In the genomic region with DNA sequence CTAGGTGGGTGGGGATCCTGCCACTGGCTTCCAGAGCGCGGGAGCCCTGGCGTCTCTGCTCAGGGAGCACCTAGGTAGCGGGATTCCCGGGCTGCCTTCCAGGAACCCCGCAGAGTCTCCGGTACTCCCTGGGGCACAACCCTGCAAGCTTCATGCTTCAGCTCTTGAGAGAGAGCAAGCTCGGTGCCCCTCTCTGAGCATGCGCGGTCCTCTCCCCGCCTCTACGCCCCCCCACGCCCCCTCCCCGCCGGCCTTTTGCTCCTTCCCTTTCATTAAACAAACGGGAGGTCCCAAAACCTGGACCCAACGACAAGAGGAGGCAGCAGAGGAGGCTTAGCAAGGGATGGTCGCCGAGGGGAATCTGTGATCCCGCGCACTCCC, we compare ENCODE assay signal across 8 mouse cellular contexts. TPM values are rescaled to one million over a fixed set of nuclear protein-coding genes. Genes with fewer than 3 reads are reported as not detected.
DNase-seq lines count a peak whose midpoint lies in the region; ATAC-seq and TF ChIP-seq lines count a peak whose summit lies in the region.

Gene Plppr1 (plus strand): TSS at position 253 of the 381 bp plus-strand sequence.

- no peaks in the 10 kb centered on the region for H3K36me3 ChIP-seq in E14TG2a.4 (ENCODE audit: insufficient read depth, low read length)
- no peaks in the 10 kb centered on the region for H3K36me3 ChIP-seq in embryonic facial prominence, embryonic 13.5 days
- H3K36me3 ChIP-seq in hindbrain, embryonic 15.5 days: no peaks in the 10 kb centered on the region
- H3K36me3 ChIP-seq in neural tube, embryonic 13.5 days: no peaks in the 10 kb centered on the region

- intact Hi-C loops in left cerebral cortex, postnatal 14 days (cut with DNase I): loop anchor here (5.0 kb wide), 1 partner anchor 282 kb away; no protein-coding TSS in a partner anchor

- H3K9me3 ChIP-seq in E14TG2a.4 (ENCODE audit: low read length): peaks cover 7% of the 10 kb centered on the region; the same call in 1 of the 2 replicates
- H3K9me3 ChIP-seq in embryonic facial prominence, embryonic 13.5 days: no peaks in the 10 kb centered on the region
- no peaks in the 10 kb centered on the region for H3K9me3 ChIP-seq in hindbrain, embryonic 15.5 days
- no peaks in the 10 kb centered on the region for H3K9me3 ChIP-seq in neural tube, embryonic 13.5 days

- peak within 1 kb of the TSS; percentile 70 for H3K9ac ChIP-seq in embryonic facial prominence, embryonic 13.5 days
- H3K9ac ChIP-seq in hindbrain, embryonic 15.5 days: peak within 1 kb of the TSS; percentile 97
- H3K9ac ChIP-seq in neural tube, embryonic 13.5 days: peak within 1 kb of the TSS; percentile 92

- no peak within 1 kb of the TSS for H3K27ac ChIP-seq in embryonic facial prominence, embryonic 13.5 days
- H3K27ac ChIP-seq in hindbrain, embryonic 15.5 days (replicated peaks): peak within 1 kb of the TSS; percentile 97
- peak within 1 kb of the TSS; percentile 96 for H3K27ac ChIP-seq in neural tube, embryonic 13.5 days (replicated peaks)

- peaks cover 28% of the 10 kb centered on the region for H3K4me1 ChIP-seq in E14TG2a.4 (replicated peaks; ENCODE audit: low read depth, low read length)
- peaks cover 16% of the 10 kb centered on the region; the same call in 1 of the 2 replicates for H3K4me1 ChIP-seq in embryonic facial prominence, embryonic 13.5 days
- H3K4me1 ChIP-seq in hindbrain, embryonic 15.5 days (replicated peaks): peaks cover 40% of the 10 kb centered on the region
- H3K4me1 ChIP-seq in neural tube, embryonic 13.5 days (replicated peaks): peaks cover 43% of the 10 kb centered on the region

- peak; percentile 84 for ATAC-seq in embryonic facial prominence, embryonic 13.5 days (ENCODE audit: insufficient number of reproducible peaks, insufficient read depth, low FRiP score, low TSS enrichment, low read depth)
- peak; percentile 91 for ATAC-seq in hindbrain, embryonic 15.5 days (ENCODE audit: low FRiP score, low read depth)
- ATAC-seq in neural tube, embryonic 13.5 days (ENCODE audit: low read depth): peak; percentile 93
- ATAC-seq in granulocyte monocyte progenitor cell, adult 5-6 weeks (replicated peaks; ENCODE audit: poor library complexity, severe bottlenecking): no peak

- DNase-seq in R1 (ENCODE audit: low read depth, low spot score) (peak; percentile 68), MN1 (ENCODE audit: low spot score) (no peak)
- peak; percentile 43 to 51 for DNase-seq in left cerebral cortex, postnatal 14 days (ENCODE audit: low spot score in 2 of 2)

- TF ChIP-seq CTCF in E14TG2a.4 (conservative IDR thresholded peaks at IDR 0.05; ENCODE audit: low read length): no peak

- H3K4me3 ChIP-seq in E14TG2a.4 (replicated peaks; ENCODE audit: low read length): peak within 1 kb of the TSS; percentile 82
- H3K4me3 ChIP-seq in embryonic facial prominence, embryonic 13.5 days: peak within 1 kb of the TSS; percentile 60
- H3K4me3 ChIP-seq in hindbrain, embryonic 15.5 days: peak within 1 kb of the TSS; percentile 97
- H3K4me3 ChIP-seq in neural tube, embryonic 13.5 days: peak within 1 kb of the TSS; percentile 86

- peak within 1 kb of the TSS; percentile 95 for H3K4me2 ChIP-seq in embryonic facial prominence, embryonic 13.5 days
- peak within 1 kb of the TSS; percentile 82 for H3K4me2 ChIP-seq in hindbrain, embryonic 15.5 days
- H3K4me2 ChIP-seq in neural tube, embryonic 13.5 days: peak within 1 kb of the TSS; percentile 77

- peaks cover 55% of the 10 kb centered on the region for H3K27me3 ChIP-seq in E14TG2a.4 (ENCODE audit: insufficient read depth, low read length)
- peaks cover 30% of the 10 kb centered on the region for H3K27me3 ChIP-seq in embryonic facial prominence, embryonic 13.5 days
- H3K27me3 ChIP-seq in hindbrain, embryonic 15.5 days: no peaks in the 10 kb centered on the region
- H3K27me3 ChIP-seq in neural tube, embryonic 13.5 days: no peaks in the 10 kb centered on the region

- under 1% methylated on average over 19 of the region's 21 CpGs for WGBS in embryonic facial prominence, embryonic 13.5 days
- WGBS in hindbrain, embryonic 15.5 days: under 1% methylated on average over 20 of the region's 21 CpGs
- WGBS in neural tube, embryonic 13.5 days: 0% methylated on average over 19 of the region's 21 CpGs

RNA-seq across cellular contexts. Expression of gene Plppr1, which starts in this region (rescaled TPM):
- 7.3 and 8.4 TPM in 2 replicates for polyA plus RNA-seq in embryonic facial prominence, embryonic 13.5 days (2015; fragmentation: Nextera tagmentation; extraction: Ambion mirVana)
- 57.1 and 69.8 TPM in 2 replicates for polyA plus RNA-seq in hindbrain, embryonic 15.5 days (2015; fragmentation: Nextera tagmentation; extraction: Ambion mirVana)
- 10 to 100 TPM; 16.6 to 19.9 TPM for total RNA-seq in left cerebral cortex, postnatal 14 days (2021)
- polyA plus RNA-seq in neural tube, embryonic 13.5 days (2015; fragmentation: Nextera tagmentation; extraction: Ambion mirVana): 75.8 and 77.0 TPM in 2 replicates
- total RNA-seq in granulocyte monocyte progenitor cell, adult 5-6 weeks (2014; fragmentation: Nextera tagmentation): not detected in 2 replicates
- not detected in 2 replicates for total RNA-seq in granulocyte monocyte progenitor cell, adult 5-6 weeks (2017)

Comparison
In these comparisons a context has a peak if more than half of its experiments do, and no peak if none do; other contexts are left out.
1. RNA of gene Plppr1 (total RNA-seq): 16.6 to 19.9 TPM in left cerebral cortex, postnatal 14 days; not detected in granulocyte monocyte progenitor cell, adult 5-6 weeks; every median in the first group is over 10 times any median in the second.
2. Peak in every context shown above with its lines, with median percentiles within 50 percentile points of each other: H3K4me3 ChIP-seq, H3K4me2 ChIP-seq and H3K9ac ChIP-seq.